Mouse (Mus musculus) retina, adult 2 months (tissue): ENCODE results near the gene Galnt12.
A peak's percentile ranks its signal among the peaks of the same experiment; 100 is the strongest.
"Not testable (repeated sequence)": the region's sequence is repeated elsewhere in the genome, so short reads cannot be mapped to it uniquely, and the experiment has no call there.

Experiments used
- DNase-seq: peaks from one replicate; pipeline ENCODE4 v3.0.0-alpha.2; 2012; ENCODE audit warnings: low read depth, low spot score

Gene Galnt12

DNA sequence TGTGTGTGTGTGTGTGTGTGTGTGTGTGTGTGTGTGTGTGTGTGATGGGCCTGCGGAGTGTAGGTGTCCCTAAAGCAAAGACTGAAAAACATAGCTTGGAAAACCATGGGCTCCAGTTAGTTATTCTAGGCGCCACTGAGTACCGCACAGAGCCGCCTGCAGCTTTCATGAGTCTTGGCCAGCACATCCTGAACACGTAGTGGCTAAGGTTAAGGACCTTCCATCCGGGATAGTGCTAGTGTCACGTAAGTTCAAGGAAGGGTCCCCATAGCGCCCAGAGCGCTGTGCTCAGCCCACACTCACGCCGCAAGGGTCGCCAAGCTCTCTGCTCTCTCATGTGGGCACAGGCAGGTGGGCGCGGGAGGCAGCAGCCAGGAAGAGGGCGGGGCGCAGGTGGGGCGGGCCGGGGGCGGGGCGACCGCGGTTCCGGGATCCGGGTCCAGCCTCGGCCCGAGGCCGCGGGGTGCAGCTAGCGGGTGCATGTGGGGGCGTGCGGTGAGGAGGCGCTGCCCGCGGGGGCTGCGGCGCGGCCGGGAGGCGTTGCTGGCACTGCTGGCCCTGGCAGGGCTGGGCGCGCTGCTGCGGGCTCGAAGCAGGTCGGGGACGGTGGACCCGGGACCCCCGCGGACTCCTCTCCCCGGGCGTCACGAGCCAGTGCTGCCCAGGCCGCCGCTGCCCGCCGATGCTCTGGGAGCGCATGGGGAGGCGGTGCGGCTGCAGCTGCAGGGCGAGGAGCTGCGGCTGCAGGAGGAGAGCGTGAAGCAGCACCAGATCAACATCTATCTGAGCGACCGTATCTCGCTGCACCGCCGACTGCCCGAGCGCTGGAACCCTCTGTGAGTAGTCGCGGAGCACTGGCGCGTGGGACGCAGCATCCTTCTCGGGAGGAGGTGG is at the start of gene Galnt12:
Gene Galnt12 (plus strand): TSS at position 417 of the 894 bp plus-strand sequence.
- DNase-seq = no peak

DNA sequence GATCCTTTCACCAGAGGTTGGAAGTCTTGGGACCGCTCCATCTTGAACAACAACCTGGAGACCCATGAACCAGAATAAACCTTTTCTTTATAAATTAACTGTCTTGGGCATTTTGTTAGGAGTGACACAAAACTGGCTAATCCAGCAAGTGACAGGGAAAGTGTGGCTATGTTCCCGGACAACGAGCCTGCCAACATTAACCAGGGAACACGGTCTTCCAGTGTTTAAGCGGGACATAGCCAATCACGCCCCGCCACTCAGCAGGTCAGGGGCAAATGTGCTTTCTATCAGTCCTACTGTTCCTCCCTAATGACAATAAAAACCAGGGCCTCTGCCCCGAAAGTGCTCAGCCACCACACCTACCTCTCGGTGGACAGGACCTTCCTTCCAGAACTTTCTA is 47.8 kb upstream of the Galnt12 start:
- DNase-seq = no peak

GRCm38 (mm10) chr4:47046974-47047373 is 44.7 kb upstream of the Galnt12 start:
- DNase-seq = no peak

DNA sequence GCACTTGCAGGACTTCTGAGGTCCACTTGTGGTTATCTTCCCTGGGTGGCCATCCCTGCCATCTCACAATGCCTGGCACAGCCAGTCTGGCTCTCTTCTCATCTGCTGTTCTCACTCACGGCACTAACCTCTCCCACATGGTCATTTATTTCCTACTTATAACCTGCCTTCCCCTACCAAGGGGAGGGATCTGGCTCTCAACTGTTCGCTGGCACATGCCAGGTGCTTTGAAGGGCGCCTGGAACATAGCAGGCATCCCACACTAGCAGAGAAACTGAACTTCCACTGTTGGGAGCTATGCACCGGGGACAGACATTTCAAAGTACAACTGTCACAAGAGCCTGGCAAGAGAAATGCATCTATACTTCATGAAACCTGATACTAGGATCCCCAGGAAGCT is 43.9 kb upstream of the Galnt12 start:
- no peak for DNase-seq

GRCm38 (mm10) chr4:47049216-47049615 is 42.5 kb upstream of the Galnt12 start:
- no peak for DNase-seq

GRCm38 (mm10) chr4:47050167-47050566 is 41.5 kb upstream of the Galnt12 start:
- peak; percentile 55 for DNase-seq

DNA sequence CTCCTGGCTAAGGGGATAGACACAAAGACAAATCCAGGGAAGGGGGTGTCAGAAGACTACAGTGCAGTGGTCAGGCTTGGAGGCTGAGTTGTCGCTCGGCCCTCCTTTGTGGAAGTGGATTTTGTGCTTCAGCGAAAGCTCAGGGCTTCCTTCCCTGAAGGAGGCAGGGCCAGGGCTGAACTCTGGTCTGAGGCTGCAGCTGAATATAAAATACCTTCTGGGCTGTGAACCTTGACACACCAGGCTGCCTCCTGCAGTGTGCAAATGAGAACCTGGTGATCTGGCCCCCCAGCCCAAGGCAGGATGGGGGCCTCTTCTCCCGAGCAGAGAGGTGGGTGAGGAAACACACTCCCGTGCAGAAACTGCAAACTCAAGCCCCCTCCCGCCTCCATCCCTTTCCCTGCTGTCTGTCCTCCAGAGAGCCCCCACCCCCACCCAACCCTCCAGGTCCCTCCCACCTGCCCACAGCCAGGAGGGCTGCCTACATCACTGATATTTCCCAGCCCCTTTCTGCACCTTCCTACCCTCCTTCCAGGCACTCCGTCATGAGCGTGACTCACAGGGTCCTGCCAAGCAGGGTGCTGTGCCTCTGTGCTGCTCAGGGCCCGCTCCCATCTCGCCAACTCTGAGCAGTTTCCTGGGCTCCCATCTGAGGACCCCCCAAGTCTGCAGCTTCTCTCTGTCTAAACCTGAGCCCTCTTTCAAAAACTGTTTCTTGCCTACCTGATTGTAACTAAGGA is 40.9 kb upstream of the Galnt12 start:
- no peak for DNase-seq

- no peak for DNase-seq
Measured at GRCm38 (mm10) chr4:47051905-47052304, 39.8 kb upstream of the Galnt12 start.

DNA sequence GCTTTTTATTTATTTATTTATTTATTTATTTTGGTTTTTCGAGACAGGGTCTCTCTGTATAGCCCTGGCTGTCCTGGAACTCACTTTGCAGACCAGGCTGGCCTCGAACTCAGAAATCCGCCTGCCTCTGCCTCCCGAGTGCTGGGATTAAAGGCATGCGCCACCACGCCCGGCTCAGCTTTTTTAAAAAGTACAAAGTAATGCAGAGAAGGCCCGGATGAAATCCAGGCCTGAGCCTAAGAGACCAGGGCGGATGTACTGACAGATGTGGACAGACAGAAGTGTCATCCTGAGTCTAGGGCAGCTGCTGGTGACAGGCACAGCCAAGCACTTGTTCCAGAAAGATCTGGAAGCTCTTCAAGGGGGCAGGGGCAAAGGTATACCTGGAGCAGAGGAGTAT is 36.5 kb upstream of the Galnt12 start:
- not testable (repeated sequence) for DNase-seq

GRCm38 (mm10) chr4:47055570-47056080 is 36.1 kb upstream of the Galnt12 start:
- DNase-seq = no peak

- peak; percentile 22 for DNase-seq
Measured at GRCm38 (mm10) chr4:47056791-47057509, 34.8 kb upstream of the Galnt12 start, which contains the start of gene Anks6. Gene Anks6, minus strand, starts transcription at chr4:47057427.

- DNase-seq = no peak
Measured at GRCm38 (mm10) chr4:47057510-47058325, 34.0 kb upstream of the Galnt12 start.

- no peak for DNase-seq
Measured at GRCm38 (mm10) chr4:47060900-47061299, 30.8 kb upstream of the Galnt12 start.

- DNase-seq = no peak
Measured at GRCm38 (mm10) chr4:47075054-47075453, 16.7 kb upstream of the Galnt12 start.

GRCm38 (mm10) chr4:47079997-47080646 is 11.6 kb upstream of the Galnt12 start:
- DNase-seq = no peak

DNA sequence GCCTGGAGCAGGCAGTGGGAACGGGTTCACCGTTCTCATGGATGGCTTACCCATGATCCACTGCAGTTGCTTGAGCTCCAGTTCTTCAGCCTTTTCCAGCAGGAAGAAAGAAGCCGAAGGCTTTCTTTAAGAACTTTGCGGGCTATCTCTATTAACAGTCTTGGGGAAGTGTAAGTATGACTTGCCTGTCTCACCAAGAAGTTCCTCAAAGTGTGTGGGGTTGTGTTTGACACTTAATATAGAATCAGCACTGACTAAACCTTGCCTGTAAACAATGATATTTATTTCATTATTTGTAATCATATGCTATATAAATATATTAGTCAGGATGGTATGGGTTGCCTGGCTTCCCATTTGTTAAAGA is 11.1 kb upstream of the Galnt12 start:
- DNase-seq = no peak

DNA sequence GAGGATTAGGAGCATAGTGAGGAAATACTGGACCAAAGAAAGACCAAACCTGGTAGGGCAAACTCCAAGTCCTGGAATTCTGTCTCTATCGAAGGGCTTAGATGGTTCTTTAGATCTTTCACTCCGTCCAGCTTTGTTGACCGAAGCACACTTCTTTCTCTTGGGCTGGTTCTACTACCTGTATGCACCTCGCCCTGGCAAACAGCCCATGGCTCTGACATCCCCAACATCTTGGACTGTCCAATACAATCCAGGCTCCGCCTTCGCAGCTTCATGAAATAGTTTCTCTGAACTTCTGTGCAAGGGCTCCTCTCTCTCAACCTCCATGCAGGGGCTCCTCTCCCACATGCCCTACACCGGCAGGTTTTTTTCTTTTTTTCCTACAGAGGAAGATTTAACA is 7.9 kb upstream of the Galnt12 start:
- DNase-seq = no peak

GRCm38 (mm10) chr4:47088671-47089070 is 3.0 kb upstream of the Galnt12 start:
- DNase-seq = no peak

- DNase-seq = no peak
Measured at GRCm38 (mm10) chr4:47092387-47093021, 795 bp downstream of the Galnt12 start.

DNA sequence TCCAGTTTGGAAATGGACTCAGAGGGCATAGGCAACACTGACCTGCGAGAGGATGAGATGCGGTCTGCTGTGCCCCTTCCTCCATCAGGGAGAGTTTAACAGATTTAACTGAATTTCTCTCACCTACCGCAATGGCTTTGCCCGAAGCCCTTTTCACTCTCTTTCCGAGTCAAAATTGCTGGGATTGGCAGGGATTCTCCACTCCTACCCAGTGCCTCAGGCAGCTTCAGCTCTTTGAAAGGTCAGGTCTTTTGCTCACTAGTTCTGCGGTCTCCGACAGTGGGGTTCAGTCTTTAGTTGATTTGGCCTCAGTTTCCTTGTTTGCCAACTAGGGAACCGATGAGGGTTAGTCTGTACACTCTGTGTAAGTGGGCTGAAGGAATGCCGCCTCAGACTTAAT is 1.5 kb downstream of the Galnt12 start:
- no peak for DNase-seq
